8 mouse cellular contexts compared by ENCODE assay signal in the genomic region with DNA sequence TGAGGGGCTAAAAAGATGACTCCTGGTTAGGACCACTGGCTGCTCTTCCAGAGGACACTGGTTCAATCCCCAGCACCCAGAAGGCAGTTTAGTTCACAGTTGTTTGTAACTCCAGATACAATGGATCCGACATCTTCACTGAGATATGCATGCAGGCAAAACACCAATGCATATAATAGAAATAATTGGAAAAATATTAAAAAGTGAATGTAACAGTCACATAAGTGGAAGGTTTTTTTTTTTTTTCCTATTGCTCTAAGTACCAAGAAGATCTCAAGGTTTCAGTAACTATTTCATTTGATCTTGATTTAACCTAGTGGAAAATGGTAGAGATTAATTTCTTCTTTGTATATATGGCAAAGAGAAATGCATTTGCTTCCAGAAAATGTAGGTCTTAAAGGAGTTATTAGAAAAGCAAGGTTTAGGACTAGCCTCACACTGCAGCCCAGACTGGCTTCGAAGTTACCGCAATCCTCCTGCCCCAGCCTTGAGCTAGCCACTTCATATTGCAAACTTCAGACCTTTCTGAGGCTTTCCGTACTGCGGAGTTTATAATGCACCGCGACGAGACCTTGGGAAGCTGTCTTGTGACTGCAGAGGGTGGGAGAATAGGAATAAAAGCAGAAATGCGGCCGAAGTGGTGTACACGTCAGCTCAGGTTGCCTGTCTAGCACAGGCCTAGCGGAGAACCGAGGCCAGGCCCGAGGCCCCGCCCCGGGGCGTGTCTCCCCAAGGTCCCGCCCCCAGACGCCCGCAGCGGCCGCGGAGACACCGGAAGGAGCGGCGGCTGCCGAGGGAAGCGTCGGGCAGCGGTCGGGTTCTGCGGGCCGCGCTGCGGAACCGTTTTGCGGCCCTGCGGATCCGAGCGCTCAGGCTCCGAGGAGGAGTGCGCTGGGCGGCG. TPM values are rescaled to one million over a fixed set of nuclear protein-coding genes. Genes with fewer than 3 reads are reported as not detected.
DNase-seq lines count a peak whose midpoint lies in the region; ATAC-seq and TF ChIP-seq lines count a peak whose summit lies in the region.

A gene (plus strand): TSS at position 747 of the 901 bp plus-strand sequence.

- no peak within 1 kb of the TSS for H3K27ac ChIP-seq in ES-E14 (ENCODE audit: insufficient read depth, low read depth, low read length, poor library complexity, severe bottlenecking)
- H3K27ac ChIP-seq in forebrain, embryonic 16.5 days (ENCODE audit: low read length), result peak within 1 kb of the TSS; percentile 80
- peak within 1 kb of the TSS; percentile 85 for H3K27ac ChIP-seq in layer of hippocampus, adult 2 months
- peak within 1 kb of the TSS; percentile 76 for H3K27ac ChIP-seq in lung, embryonic 14.5 days (ENCODE audit: low read depth)
- H3K27ac ChIP-seq in olfactory bulb, adult 2 months (ENCODE audit: insufficient read depth, low read depth, low read length), result peak within 1 kb of the TSS; percentile 71
- no peak within 1 kb of the TSS for H3K27ac ChIP-seq in thymus, adult 2 months (ENCODE audit: control insufficient read depth, insufficient read depth, low read length)

- H3K4me2 ChIP-seq in forebrain, embryonic 16.5 days (ENCODE audit: low read length), result peak within 1 kb of the TSS; percentile 70
- H3K4me2 ChIP-seq in lung, embryonic 14.5 days, result peak within 1 kb of the TSS; percentile 75

- peak within 1 kb of the TSS; percentile 89 for H3K9ac ChIP-seq in ES-E14 (ENCODE audit: insufficient read depth, low read depth, low read length, poor library complexity, severe bottlenecking)
- H3K9ac ChIP-seq in forebrain, embryonic 16.5 days (replicated peaks; ENCODE audit: low read depth, low read length), result peak within 1 kb of the TSS; percentile 90
- peak within 1 kb of the TSS; percentile 86 for H3K9ac ChIP-seq in lung, embryonic 14.5 days

- DNase-seq in ES-E14 (ENCODE audit: low read depth, low spot score), result peak; percentile 67
- peak; percentile 94 for DNase-seq in cerebellum, adult 11-12 months
- DNase-seq in heart, postnatal 36 days, result peak; percentile 97
- DNase-seq in layer of hippocampus, adult 2 months (ENCODE audit: low spot score in 2 of 2), result peak; percentile 91 to 96
- DNase-seq in lung, embryonic 14.5 days, result peak; percentile 97
- peak; percentile 96 for DNase-seq in thymus, adult 2 months

- ATAC-seq in forebrain, embryonic 16.5 days, result peak; percentile 98
- peak; percentile 96 for ATAC-seq in lung, embryonic 14.5 days (ENCODE audit: insufficient read depth)

- in situ Hi-C loops in ES-E14 (cut with MboI; ENCODE audit: low sequenced_read_pairs in 2 of 2, unreplicated experiment in 2 of 2), result no loop called here

- H3K27me3 ChIP-seq in forebrain, embryonic 16.5 days (replicated peaks; ENCODE audit: control insufficient read depth, insufficient read depth, low read length), result no peaks in the 10 kb centered on the region
- H3K27me3 ChIP-seq in lung, embryonic 14.5 days (ENCODE audit: insufficient read depth, low read length), result no peaks in the 10 kb centered on the region
- H3K27me3 ChIP-seq in thymus, adult 2 months (ENCODE audit: control insufficient read depth, insufficient read depth, low read length), result no peaks in the 10 kb centered on the region

- 7% methylated on average over 32 of the region's 44 CpGs for WGBS in forebrain, embryonic 16.5 days
- WGBS in lung, embryonic 14.5 days, result 6% methylated on average over 40 of the region's 44 CpGs
- WGBS in olfactory bulb, adult 2 months, result 7% methylated on average over 43 of the region's 44 CpGs
- WGBS in thymus, adult 2 months, result 7% methylated on average over 40 of the region's 44 CpGs

- peak; percentile 39 for TF ChIP-seq CTCF in layer of hippocampus, adult 2 months (conservative IDR thresholded peaks at IDR 0.05)
- TF ChIP-seq CTCF in lung, embryonic 14.5 days (IDR thresholded peaks at IDR 0.05; ENCODE audit: low read depth), result no peak
- TF ChIP-seq CTCF in olfactory bulb, adult 2 months (IDR thresholded peaks at IDR 0.05; ENCODE audit: insufficient read depth, low read depth, low read length), result no peak
- TF ChIP-seq CTCF in thymus, adult 2 months (IDR thresholded peaks at IDR 0.05; ENCODE audit: borderline replicate concordance, control insufficient read depth, extremely low read depth, insufficient read depth, low read length, poor library complexity), result peak; percentile 28; the same call in 1 of the 2 replicates

- peaks cover 4 to 16% of the 10 kb centered on the region in 2 experiments; a peak in 3 of 4 replicates for H3K4me1 ChIP-seq in ES-E14 (ENCODE audit: control insufficient read depth in 2 of 2, insufficient read depth in 2 of 2, low read length in 2 of 2, poor library complexity in 1 of 2)
- peaks cover 10% of the 10 kb centered on the region for H3K4me1 ChIP-seq in forebrain, embryonic 16.5 days (replicated peaks; ENCODE audit: control insufficient read depth, insufficient read depth, low read length)
- H3K4me1 ChIP-seq in lung, embryonic 14.5 days (ENCODE audit: insufficient read depth), result peaks cover 4% of the 10 kb centered on the region; the same call in 1 of the 2 replicates
- H3K4me1 ChIP-seq in olfactory bulb, adult 2 months (ENCODE audit: control insufficient read depth, insufficient read depth, low read length), result peaks cover 7% of the 10 kb centered on the region
- H3K4me1 ChIP-seq in thymus, adult 2 months (replicated peaks; ENCODE audit: control insufficient read depth, insufficient read depth, low read length), result peaks cover 7% of the 10 kb centered on the region

- H3K4me3 ChIP-seq in ES-E14 (ENCODE audit: insufficient read depth in 1 of 2, low read depth in 1 of 2, low read length in 2 of 2, poor library complexity in 1 of 2, severe bottlenecking in 1 of 2), result peak within 1 kb of the TSS; percentile 61 to 97
- peak within 1 kb of the TSS; percentile 82 for H3K4me3 ChIP-seq in forebrain, embryonic 16.5 days (replicated peaks; ENCODE audit: low read length)
- peak within 1 kb of the TSS; percentile 78 for H3K4me3 ChIP-seq in layer of hippocampus, adult 2 months
- H3K4me3 ChIP-seq in lung, embryonic 14.5 days (ENCODE audit: low read depth, low read length), result peak within 1 kb of the TSS; percentile 73
- H3K4me3 ChIP-seq in olfactory bulb, adult 2 months (ENCODE audit: insufficient read depth, low read depth, low read length), result peak within 1 kb of the TSS; percentile 93
- H3K4me3 ChIP-seq in thymus, adult 2 months (ENCODE audit: control insufficient read depth, insufficient read depth, low read length), result peak within 1 kb of the TSS; percentile 63

- no peaks in the 10 kb centered on the region for H3K36me3 ChIP-seq in ES-E14 (ENCODE audit: control insufficient read depth, insufficient read depth, low read length, poor library complexity, severe bottlenecking)
- H3K36me3 ChIP-seq in forebrain, embryonic 16.5 days (ENCODE audit: control insufficient read depth, insufficient read depth), result no peaks in the 10 kb centered on the region
- no peaks in the 10 kb centered on the region for H3K36me3 ChIP-seq in lung, embryonic 14.5 days (ENCODE audit: insufficient read depth)
- no peaks in the 10 kb centered on the region for H3K36me3 ChIP-seq in thymus, adult 2 months (ENCODE audit: control insufficient read depth, insufficient read depth, low read length)

- intact Hi-C loops in heart, postnatal 36 days (cut with DNase I), result no loop called here

- peak; percentile 93 for TF ChIP-seq POLR2A in olfactory bulb, adult 2 months (IDR thresholded peaks at IDR 0.05; ENCODE audit: insufficient read depth, low read depth, low read length)
- peak; percentile 76 for TF ChIP-seq POLR2A in thymus, adult 2 months (IDR thresholded peaks at IDR 0.05; ENCODE audit: control insufficient read depth, extremely low read depth, insufficient read depth, low read length, poor library complexity)

- H3K9me3 ChIP-seq in ES-E14 (ENCODE audit: control insufficient read depth, insufficient read depth, low read depth, low read length), result no peaks in the 10 kb centered on the region
- no peaks in the 10 kb centered on the region for H3K9me3 ChIP-seq in forebrain, embryonic 16.5 days (ENCODE audit: control insufficient read depth, low read length)
- H3K9me3 ChIP-seq in lung, embryonic 14.5 days (ENCODE audit: low read depth, low read length), result no peaks in the 10 kb centered on the region

TF ChIP-seq in ES-E14, 5 proteins besides CTCF, POLR2A, EP300 and RAD21:
- TF ChIP-seq MAFK (IDR thresholded peaks at IDR 0.05; ENCODE audit: insufficient read depth, low read depth, low read length) (no peak), HCFC1 (IDR thresholded peaks at IDR 0.05; ENCODE audit: borderline replicate concordance, insufficient read depth, low read length) (no peak), ZC3H11A (IDR thresholded peaks at IDR 0.05; ENCODE audit: borderline replicate concordance, low read depth, low read length) (no peak), ZNF384 (IDR thresholded peaks at IDR 0.05; ENCODE audit: low read depth, low read length) (no peak), CHD2 (IDR thresholded peaks at IDR 0.05; ENCODE audit: low read depth, low read length) (no peak)

RNA-seq across cellular contexts. Expression of the gene that starts here (rescaled TPM):
- total RNA-seq in ES-E14 (2012; rRNA removed), result 47.9 and 49.5 TPM in 2 replicates
- 107 and 109 TPM in 2 replicates for polyA plus RNA-seq in forebrain, embryonic 16.5 days (2015; fragmentation: Nextera tagmentation; extraction: Ambion mirVana)
- total RNA-seq in heart, postnatal 36 days (2021), result 10 to 100 TPM; 26.3 to 26.4 TPM
- total RNA-seq in layer of hippocampus, adult 2 months (2021), result 100 to 1,000 TPM; 129 to 130 TPM
- polyA plus RNA-seq in lung, embryonic 14.5 days (2014; fragmentation: Nextera tagmentation; extraction: Ambion mirVana), result 57.4 and 59.0 TPM in 2 replicates
- polyA plus RNA-seq in olfactory bulb, adult 2 months (2012; ENCODE audit: insufficient read depth, insufficient read length, low replicate concordance, missing spikeins), result not detected in 2 replicates
- 16.8 and 20.7 TPM in 2 replicates for polyA plus RNA-seq in thymus, adult 2 months (2012; rRNA removed)

Comparison
In these comparisons a context has a peak if more than half of its experiments do, and no peak if none do; other contexts are left out.
1. H3K27ac ChIP-seq: peak in forebrain, embryonic 16.5 days (single experiment), layer of hippocampus, adult 2 months (single experiment), lung, embryonic 14.5 days (single experiment) and olfactory bulb, adult 2 months (single experiment); none in ES-E14 (single experiment) and thymus, adult 2 months (single experiment).
2. CTCF ChIP-seq: peak in layer of hippocampus, adult 2 months (single experiment) and thymus, adult 2 months (single experiment); none in lung, embryonic 14.5 days (single experiment) and olfactory bulb, adult 2 months (single experiment).
3. Peak in every context shown above with its lines, with median percentiles within 50 percentile points of each other: DNase-seq, H3K4me3 ChIP-seq and H3K9ac ChIP-seq.